Mouse (Mus musculus): ENCODE measurements around the gene Klhl21. TPM values are rescaled to one million over a fixed set of nuclear protein-coding genes. Genes with fewer than 3 reads are reported as not detected.

Klhl21 gene
- polyA plus RNA-seq, 2 experiments, result 11.0 to 18.8 TPM

GRCm38 (mm10) chr4:152011171-152011760 is 2.7 kb downstream of the Klhl21 start:
- H3K27ac ChIP-seq (replicated peaks; ENCODE audit: low read depth, low read length), result no peak overlapping the region
- peak overlapping the region; percentile 100 for H3K4me2 ChIP-seq (replicated peaks; ENCODE audit: low read depth, low read length, severe bottlenecking)
- WGBS, result 76% methylated on average over 8 of the region's 8 CpGs
- H3K4me3 ChIP-seq (replicated peaks; ENCODE audit: low read length), result peak overlapping the region; percentile 81
- no peak for ATAC-seq (ENCODE audit: low FRiP score, low read depth)
- H3K27me3 ChIP-seq (ENCODE audit: control insufficient read depth, insufficient read depth, low read length), result no peaks in the 10 kb centered on the region
- peaks cover 28% of the 10 kb centered on the region for H3K4me1 ChIP-seq (ENCODE audit: control insufficient read depth, insufficient read depth, low read length)
- no peaks in the 10 kb centered on the region for H3K9me3 ChIP-seq (ENCODE audit: control insufficient read depth, low read length)
- peak overlapping the region; percentile 74 for H3K9ac ChIP-seq (ENCODE audit: low read depth, low read length, severe bottlenecking)
- peaks cover 37% of the 10 kb centered on the region for H3K36me3 ChIP-seq (ENCODE audit: control insufficient read depth, insufficient read depth, low read length)
- no peak for DNase-seq (ENCODE audit: low spot score)
- no peak for TF ChIP-seq POLR2A (IDR thresholded peaks at IDR 0.05; ENCODE audit: borderline replicate concordance, extremely low read depth, insufficient read depth, insufficient read length)

GRCm38 (mm10) chr4:152012109-152012508 is 3.5 kb downstream of the Klhl21 start:
- ATAC-seq (ENCODE audit: low FRiP score, low read depth), result no peak
- Histone ChIP-seq H3K9ac (ENCODE audit: low read depth, low read length, severe bottlenecking) (no peak overlapping the region), H3K4me3 (replicated peaks; ENCODE audit: low read length) (no peak overlapping the region), H3K9me3 (ENCODE audit: control insufficient read depth, low read length) (no peaks in the 10 kb centered on the region), H3K27me3 (ENCODE audit: control insufficient read depth, insufficient read depth, low read length) (no peaks in the 10 kb centered on the region), H3K4me1 (ENCODE audit: control insufficient read depth, insufficient read depth, low read length) (peaks cover 28% of the 10 kb centered on the region), H3K36me3 (ENCODE audit: control insufficient read depth, insufficient read depth, low read length) (peaks cover 40% of the 10 kb centered on the region), H3K4me2 (replicated peaks; ENCODE audit: low read depth, low read length, severe bottlenecking) (no peak overlapping the region), H3K27ac (replicated peaks; ENCODE audit: low read depth, low read length) (no peak overlapping the region)
- no peak for TF ChIP-seq POLR2A (IDR thresholded peaks at IDR 0.05; ENCODE audit: borderline replicate concordance, extremely low read depth, insufficient read depth, insufficient read length)
- no peak for DNase-seq (ENCODE audit: low spot score)
- WGBS, result 93% methylated on average over 16 of the region's 16 CpGs

GRCm38 (mm10) chr4:152013036-152013813 is 4.6 kb downstream of the Klhl21 start:
- Histone ChIP-seq H3K4me3 (replicated peaks; ENCODE audit: low read length) (no peak overlapping the region), H3K27me3 (ENCODE audit: control insufficient read depth, insufficient read depth, low read length) (no peaks in the 10 kb centered on the region), H3K9ac (ENCODE audit: low read depth, low read length, severe bottlenecking) (no peak overlapping the region), H3K4me2 (replicated peaks; ENCODE audit: low read depth, low read length, severe bottlenecking) (no peak overlapping the region), H3K9me3 (ENCODE audit: control insufficient read depth, low read length) (no peaks in the 10 kb centered on the region), H3K36me3 (ENCODE audit: control insufficient read depth, insufficient read depth, low read length) (peaks cover 48% of the 10 kb centered on the region), H3K27ac (replicated peaks; ENCODE audit: low read depth, low read length) (no peak overlapping the region), H3K4me1 (ENCODE audit: control insufficient read depth, insufficient read depth, low read length) (peaks cover 19% of the 10 kb centered on the region)
- 82% methylated on average over 12 of the region's 12 CpGs for WGBS
- no peak for ATAC-seq (ENCODE audit: low FRiP score, low read depth)
- no peak for TF ChIP-seq POLR2A (IDR thresholded peaks at IDR 0.05; ENCODE audit: borderline replicate concordance, extremely low read depth, insufficient read depth, insufficient read length)
- DNase-seq (ENCODE audit: low spot score), result no peak

GRCm38 (mm10) chr4:152019073-152019472 is 10.5 kb downstream of the Klhl21 start:
- ATAC-seq (ENCODE audit: low FRiP score, low read depth) (no peak), DNase-seq (ENCODE audit: low spot score) (no peak)
- 87% methylated on average over 6 of the region's 6 CpGs for WGBS
- TF ChIP-seq POLR2A (IDR thresholded peaks at IDR 0.05; ENCODE audit: borderline replicate concordance, extremely low read depth, insufficient read depth, insufficient read length), result no peak
- Histone ChIP-seq H3K27me3 (ENCODE audit: control insufficient read depth, insufficient read depth, low read length) (no peaks in the 10 kb centered on the region), H3K4me2 (replicated peaks; ENCODE audit: low read depth, low read length, severe bottlenecking) (no peak overlapping the region), H3K9me3 (ENCODE audit: control insufficient read depth, low read length) (no peaks in the 10 kb centered on the region), H3K9ac (ENCODE audit: low read depth, low read length, severe bottlenecking) (no peak overlapping the region), H3K4me3 (replicated peaks; ENCODE audit: low read length) (no peak overlapping the region), H3K36me3 (ENCODE audit: control insufficient read depth, insufficient read depth, low read length) (peaks cover 88% of the 10 kb centered on the region), H3K4me1 (ENCODE audit: control insufficient read depth, insufficient read depth, low read length) (no peaks in the 10 kb centered on the region), H3K27ac (replicated peaks; ENCODE audit: low read depth, low read length) (no peak overlapping the region)

GRCm38 (mm10) chr4:152020024-152020423 is 11.4 kb downstream of the Klhl21 start:
- H3K4me2 ChIP-seq (replicated peaks; ENCODE audit: low read depth, low read length, severe bottlenecking), result no peak overlapping the region
- no peak for DNase-seq (ENCODE audit: low spot score)

More at GRCm38 (mm10) chr4:152020024-152020423, 11.4 kb downstream of the Klhl21 start:
- Histone ChIP-seq H3K36me3 (ENCODE audit: control insufficient read depth, insufficient read depth, low read length) (peaks cover 86% of the 10 kb centered on the region), H3K27me3 (ENCODE audit: control insufficient read depth, insufficient read depth, low read length) (no peaks in the 10 kb centered on the region), H3K9me3 (ENCODE audit: control insufficient read depth, low read length) (no peaks in the 10 kb centered on the region), H3K9ac (ENCODE audit: low read depth, low read length, severe bottlenecking) (no peak overlapping the region), H3K27ac (replicated peaks; ENCODE audit: low read depth, low read length) (no peak overlapping the region), H3K4me1 (ENCODE audit: control insufficient read depth, insufficient read depth, low read length) (no peaks in the 10 kb centered on the region), H3K4me3 (replicated peaks; ENCODE audit: low read length) (no peak overlapping the region)
- WGBS, result 94% methylated on average over 21 of the region's 21 CpGs
- ATAC-seq (ENCODE audit: low FRiP score, low read depth), result no peak
- no peak for TF ChIP-seq POLR2A (IDR thresholded peaks at IDR 0.05; ENCODE audit: borderline replicate concordance, extremely low read depth, insufficient read depth, insufficient read length)

Measured in limb, embryonic 14.5 days (tissue).